Mouse (Mus musculus) erythroblast, embryonic 14.5 days (primary cell): Measurements from ENCODE around the gene Itpkc. TPM values are rescaled to one million over a fixed set of nuclear protein-coding genes. Genes with fewer than 3 reads are reported as not detected.

Source experiments
- H3K27me3 ChIP-seq: 2 replicates; pipeline ENCODE4 v1.6.1; 2012; ENCODE audit warnings: inconsistent platforms; ENCODE audit not compliant: control insufficient read depth
- H3K36me3 ChIP-seq: 2 replicates; pipeline ENCODE4 v1.6.1; 2012; ENCODE audit warnings: mild to moderate bottlenecking, inconsistent platforms; ENCODE audit not compliant: control insufficient read depth
- H3K4me1 ChIP-seq: 2 replicates; pipeline ENCODE4 v1.6.1; 2012; ENCODE audit warnings: inconsistent platforms; ENCODE audit not compliant: control insufficient read depth
- H3K4me3 ChIP-seq: replicated peaks from 2 replicates; pipeline ENCODE3; 2012; ENCODE audit warnings: moderate library complexity, mild to moderate bottlenecking, inconsistent platforms
- H3K9me3 ChIP-seq: 2 replicates; pipeline ENCODE4 v1.6.1; 2012; ENCODE audit warnings: low read length, inconsistent platforms, mixed read lengths; ENCODE audit not compliant: control insufficient read depth
- GATA1 ChIP-seq: IDR thresholded peaks from 2 replicates; pipeline ENCODE4 v1.6.1; 2012; ENCODE audit warnings: low read length, inconsistent platforms, mixed read lengths
- TAL1 ChIP-seq: IDR thresholded peaks from 3 replicates; pipeline ENCODE4 v1.6.1; 2012; ENCODE audit warnings: low read length, inconsistent platforms, mixed read lengths
- polyA plus RNA-seq: library from polyadenylated mRNA; stranded (reverse); fragments of >175 nt; gene quantifications from 2 replicates; pipeline ENCODE4 v1.2.3, GENCODE M21; 2012

Itpkc gene
- polyA plus RNA-seq, 1 experiment, result 0.12 TPM

DNA sequence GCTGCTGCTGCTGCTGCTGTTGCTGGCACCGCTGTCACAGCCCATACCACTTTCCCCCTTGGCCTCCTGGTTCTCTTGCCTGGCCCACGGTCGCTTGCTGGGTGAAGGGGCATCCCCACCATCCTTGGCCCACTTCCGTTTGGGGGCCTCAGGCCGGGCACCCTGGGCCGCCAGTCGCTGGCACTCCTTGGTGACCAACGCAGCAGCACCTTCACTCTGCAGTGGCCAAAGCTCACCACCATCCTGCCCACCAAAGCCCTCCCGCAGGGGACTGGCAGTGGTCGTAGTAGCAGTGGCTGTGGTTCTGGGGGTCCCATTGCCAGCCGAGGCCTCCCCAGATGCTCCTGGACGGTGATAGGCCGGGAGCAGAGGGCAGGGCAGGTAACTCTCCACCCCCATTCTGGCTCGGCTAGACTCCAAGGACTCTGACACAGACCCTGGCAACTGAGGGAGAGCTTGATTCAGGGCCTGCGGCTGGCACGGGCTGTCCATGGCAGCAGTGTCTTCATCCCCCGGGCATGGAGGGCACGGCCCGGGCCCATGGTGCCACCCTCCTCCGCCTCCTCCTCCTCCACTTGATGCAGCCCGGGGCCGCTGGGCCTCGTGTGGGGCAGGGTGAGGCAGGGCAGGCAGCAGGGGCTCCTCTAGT lies 63.3 kb downstream of the Itpkc start:
- Histone ChIP-seq H3K4me1 (peaks cover 68% of the 10 kb centered on the region), H3K4me3 (peak overlapping the region; percentile 86), H3K9me3 (no peaks in the 10 kb centered on the region), H3K36me3 (peaks cover 51% of the 10 kb centered on the region), H3K27me3 (no peaks in the 10 kb centered on the region)
- TF ChIP-seq TAL1, result no peak
- TF ChIP-seq GATA1, result no peak

DNA sequence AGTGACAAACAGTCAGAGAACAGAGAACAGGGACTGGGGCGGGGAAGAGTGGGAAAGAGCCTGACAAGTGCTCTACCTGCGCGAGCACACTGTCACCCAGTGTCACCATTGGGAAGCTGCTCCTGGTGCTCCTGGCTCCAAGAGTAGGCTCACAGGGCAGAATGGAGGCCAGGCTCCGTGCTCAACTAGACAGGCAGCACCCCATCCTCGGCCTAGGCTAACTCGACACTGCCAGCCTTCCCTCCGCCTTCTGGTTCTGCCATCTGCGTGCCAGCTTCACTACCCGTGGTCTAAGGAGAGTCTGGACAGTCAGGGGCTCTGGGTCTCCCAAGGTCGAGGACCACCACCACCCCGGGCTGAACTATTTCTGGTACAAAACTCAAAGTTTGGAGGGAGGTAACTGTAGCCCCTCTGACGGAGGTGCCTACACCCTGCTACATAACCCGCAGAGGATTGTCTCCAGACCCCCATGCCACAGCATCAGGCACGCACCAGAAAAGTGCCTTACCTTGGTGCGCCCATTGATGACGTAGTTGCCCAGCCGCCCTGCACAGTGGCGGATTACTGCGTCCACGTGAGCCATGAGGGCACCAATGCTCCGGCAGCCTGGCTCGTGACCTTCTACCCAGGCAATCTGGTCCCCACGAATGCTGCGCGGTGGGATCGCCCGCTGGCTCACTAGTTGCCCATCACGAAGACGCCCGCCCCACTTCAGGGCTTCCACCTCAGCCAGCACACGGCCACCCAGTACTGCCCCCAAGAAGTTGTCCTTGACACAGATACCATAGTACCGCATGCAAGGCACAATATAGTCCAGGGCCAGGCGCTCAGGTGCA lies 64.1 kb downstream of the Itpkc start:
- H3K4me1 ChIP-seq, result peaks cover 71% of the 10 kb centered on the region
- TF ChIP-seq TAL1, result no peak
- no peak for TF ChIP-seq GATA1
- no peak overlapping the region for H3K4me3 ChIP-seq
- H3K9me3 ChIP-seq, result no peaks in the 10 kb centered on the region
- no peaks in the 10 kb centered on the region for H3K27me3 ChIP-seq
- H3K36me3 ChIP-seq, result peaks cover 59% of the 10 kb centered on the region

DNA sequence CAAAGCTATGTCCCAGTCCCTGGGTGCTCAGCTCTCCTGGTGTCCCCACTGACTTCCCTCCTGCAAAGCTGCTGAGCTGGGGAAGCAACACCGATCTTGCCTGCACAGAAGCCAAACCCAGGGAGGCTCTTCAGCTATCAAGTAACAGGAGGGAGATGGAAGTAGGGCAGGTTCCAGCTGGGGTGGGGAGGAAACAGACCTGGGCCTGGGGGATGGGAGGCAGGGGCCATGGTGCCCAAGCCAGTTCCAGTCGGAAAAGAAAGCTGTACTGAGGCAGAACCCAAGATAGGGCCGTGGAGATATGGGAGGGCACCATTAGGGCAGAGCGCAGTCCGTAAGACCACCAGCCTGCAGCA lies 65.0 kb downstream of the Itpkc start:
- no peak overlapping the region for H3K4me3 ChIP-seq
- H3K36me3 ChIP-seq, result peaks cover 67% of the 10 kb centered on the region
- H3K4me1 ChIP-seq, result peaks cover 70% of the 10 kb centered on the region
- TF ChIP-seq GATA1 (no peak), TAL1 (no peak)
- H3K9me3 ChIP-seq, result no peaks in the 10 kb centered on the region
- no peaks in the 10 kb centered on the region for H3K27me3 ChIP-seq

DNA sequence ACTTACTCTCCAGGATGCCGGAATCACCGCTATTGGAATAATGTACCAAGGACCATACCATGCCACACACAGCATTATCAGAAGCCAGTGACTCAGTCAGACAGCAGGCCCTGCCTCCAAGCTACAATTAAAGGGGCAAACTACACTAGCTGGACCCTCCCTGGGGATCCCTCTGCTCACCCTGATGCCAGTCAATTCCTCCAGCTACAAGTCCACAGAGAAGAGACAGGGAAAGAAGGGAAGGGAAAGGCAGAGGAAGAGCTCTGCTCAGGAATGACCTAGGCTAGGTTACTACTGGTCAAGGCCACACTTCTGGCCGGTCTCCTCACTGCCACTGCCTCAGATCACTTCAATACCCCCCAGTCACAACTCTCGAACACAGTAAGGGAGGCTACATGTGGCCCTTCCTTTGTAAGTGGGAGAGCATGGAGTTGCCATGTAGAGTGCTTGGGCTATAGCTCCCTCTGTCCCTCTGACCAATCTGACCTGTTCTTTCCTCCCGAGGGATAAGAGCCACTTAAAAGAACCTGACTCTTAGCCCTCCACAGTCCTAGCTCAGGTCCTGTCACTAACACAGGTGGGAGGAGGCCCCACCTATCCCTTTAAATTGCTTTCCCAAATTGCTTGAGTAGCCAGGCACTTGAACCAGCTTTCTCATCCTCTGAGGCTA lies 65.5 kb downstream of the Itpkc start:
- Histone ChIP-seq H3K36me3 (peaks cover 71% of the 10 kb centered on the region), H3K4me1 (peaks cover 65% of the 10 kb centered on the region), H3K4me3 (no peak overlapping the region), H3K27me3 (no peaks in the 10 kb centered on the region), H3K9me3 (no peaks in the 10 kb centered on the region)
- no peak for TF ChIP-seq GATA1
- no peak for TF ChIP-seq TAL1

DNA sequence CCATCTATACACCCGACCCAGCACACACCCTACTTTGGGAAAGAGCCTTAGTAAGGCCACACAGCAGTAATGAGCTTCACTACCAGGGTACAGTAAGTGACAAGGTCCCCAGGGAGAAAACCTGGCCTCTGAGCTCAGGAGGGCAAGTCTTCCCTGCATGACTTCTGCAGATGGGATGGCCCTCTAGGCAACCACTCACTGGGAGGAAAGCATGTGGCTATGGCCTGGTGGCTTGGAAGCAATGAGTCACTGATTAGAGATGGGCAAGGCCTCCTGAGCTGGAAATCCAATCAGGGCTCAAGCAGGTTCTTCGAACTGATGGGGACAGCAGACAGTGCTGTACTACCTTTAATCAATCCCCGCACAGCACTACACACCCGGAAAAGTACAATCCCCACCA lies 66.7 kb downstream of the Itpkc start:
- no peaks in the 10 kb centered on the region for H3K27me3 ChIP-seq
- H3K9me3 ChIP-seq, result no peaks in the 10 kb centered on the region
- peaks cover 53% of the 10 kb centered on the region for H3K4me1 ChIP-seq
- peaks cover 79% of the 10 kb centered on the region for H3K36me3 ChIP-seq
- H3K4me3 ChIP-seq, result no peak overlapping the region
- TF ChIP-seq GATA1, result no peak
- TF ChIP-seq TAL1, result no peak

DNA sequence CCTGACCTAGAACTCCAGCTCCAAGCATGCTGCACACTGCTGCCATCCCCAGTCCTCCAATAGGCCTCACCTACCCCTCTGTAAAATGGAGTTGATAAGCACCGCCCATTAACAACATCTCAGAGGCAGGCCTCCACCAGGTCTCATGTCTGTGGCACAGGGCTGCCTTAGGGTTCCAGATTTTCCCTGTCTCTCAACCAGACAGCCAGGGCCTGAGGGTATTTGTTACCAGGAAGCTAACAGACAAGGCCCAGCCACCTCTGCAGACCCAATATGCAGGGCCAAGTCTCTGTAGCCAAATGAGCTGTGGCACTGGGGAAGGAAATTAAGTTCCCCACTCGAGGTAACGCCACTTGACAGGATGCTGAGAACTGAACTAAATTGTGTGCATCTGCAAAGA lies 67.5 kb downstream of the Itpkc start:
- Histone ChIP-seq H3K4me1 (peaks cover 50% of the 10 kb centered on the region), H3K27me3 (no peaks in the 10 kb centered on the region), H3K4me3 (no peak overlapping the region), H3K36me3 (peaks cover 79% of the 10 kb centered on the region), H3K9me3 (no peaks in the 10 kb centered on the region)
- TF ChIP-seq GATA1 (no peak), TAL1 (no peak)

DNA sequence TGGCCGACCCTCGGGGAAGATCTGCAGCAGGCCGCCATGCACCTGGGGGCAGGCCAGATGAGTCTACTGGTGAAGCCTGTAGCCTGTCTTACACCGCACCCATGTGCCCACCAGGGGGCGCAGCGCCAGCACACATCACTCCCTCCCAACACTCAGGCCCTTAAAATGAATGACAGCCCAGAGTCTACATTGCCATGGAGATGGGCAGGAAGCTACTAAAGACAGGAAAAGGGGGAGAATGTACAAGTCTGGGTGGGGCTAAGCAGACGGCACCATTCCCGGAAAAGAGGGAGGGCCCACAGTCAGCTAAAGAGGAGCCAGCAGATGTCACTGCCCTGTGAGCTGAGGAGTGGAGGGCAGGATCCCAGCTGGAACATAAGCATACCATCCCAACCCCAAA lies 68.6 kb downstream of the Itpkc start:
- Histone ChIP-seq H3K4me1 (peaks cover 39% of the 10 kb centered on the region), H3K36me3 (peaks cover 73% of the 10 kb centered on the region), H3K27me3 (no peaks in the 10 kb centered on the region), H3K9me3 (no peaks in the 10 kb centered on the region), H3K4me3 (no peak overlapping the region)
- TF ChIP-seq TAL1, result no peak
- no peak for TF ChIP-seq GATA1

DNA sequence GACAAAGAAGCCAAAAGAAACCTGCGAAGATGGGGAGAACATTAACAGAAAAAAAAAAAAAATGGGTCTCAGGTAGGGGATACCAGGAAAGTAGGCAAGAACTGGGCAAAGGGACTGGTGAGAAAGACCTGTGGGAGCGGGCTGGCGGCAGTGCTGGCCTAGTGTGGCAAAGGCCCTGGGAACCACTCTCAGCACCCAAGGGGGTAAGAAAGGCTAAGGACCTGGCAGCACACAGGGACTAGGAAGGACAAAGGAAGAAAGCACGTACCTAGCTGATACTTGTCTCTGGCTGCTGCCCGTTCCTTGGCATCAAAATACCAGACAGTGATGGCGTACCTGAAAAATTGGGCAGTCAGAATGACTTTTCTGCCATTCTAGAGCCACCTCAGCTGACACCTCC lies 69.2 kb downstream of the Itpkc start:
- H3K9me3 ChIP-seq, result no peaks in the 10 kb centered on the region

DNA sequence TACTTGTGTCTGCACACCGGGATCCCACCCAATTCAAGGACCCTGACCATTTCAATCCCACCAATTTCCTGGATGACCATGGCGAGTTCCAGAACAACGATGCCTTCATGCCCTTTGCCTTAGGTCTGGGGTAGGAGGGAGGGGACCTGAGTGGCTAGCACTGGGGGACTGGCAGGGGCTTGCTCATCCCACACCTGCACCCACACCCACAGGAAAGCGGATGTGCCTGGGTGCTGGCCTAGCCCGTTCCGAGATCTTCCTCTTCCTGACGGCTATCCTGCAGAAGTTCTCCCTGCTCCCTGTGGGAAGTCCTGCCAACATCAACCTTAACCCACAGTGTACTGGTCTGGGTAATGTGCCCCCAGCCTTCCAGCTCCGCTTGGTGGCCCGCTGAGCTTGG lies 70.3 kb downstream of the Itpkc start:
- Histone ChIP-seq H3K4me1 (peaks cover 27% of the 10 kb centered on the region), H3K4me3 (no peak overlapping the region), H3K27me3 (no peaks in the 10 kb centered on the region), H3K9me3 (no peaks in the 10 kb centered on the region), H3K36me3 (peaks cover 58% of the 10 kb centered on the region)
- TF ChIP-seq TAL1 (no peak), GATA1 (no peak)

More for the DNA sequence above, 69.2 kb downstream of the Itpkc start:
- H3K27me3 ChIP-seq, result no peaks in the 10 kb centered on the region
- no peak overlapping the region for H3K4me3 ChIP-seq
- H3K4me1 ChIP-seq, result peaks cover 34% of the 10 kb centered on the region
- TF ChIP-seq TAL1 (no peak), GATA1 (no peak)
- peaks cover 67% of the 10 kb centered on the region for H3K36me3 ChIP-seq

Other genes starting within 250 kb of the Itpkc start
- gene Cyp2a12, start 199.6 kb downstream of the Itpkc start, polyA plus RNA-seq, result not detected in 2 replicates
- gene Cyp2f2, start 108.8 kb downstream of the Itpkc start, polyA plus RNA-seq, result not detected in 2 replicates
- gene Cyp2t4, start 74.9 kb downstream of the Itpkc start, polyA plus RNA-seq, result not detected in 2 replicates
- 4.2 and 5.2 TPM in 2 replicates for gene Egln2, start 61.9 kb downstream of the Itpkc start, polyA plus RNA-seq
- 12.0 and 13.5 TPM in 2 replicates for gene Rab4b, start 49.8 kb downstream of the Itpkc start, polyA plus RNA-seq
- gene Gm21983, start 47.6 kb downstream of the Itpkc start, polyA plus RNA-seq, result 0.07 TPM in 1 of 2 replicates, not detected in the other
- not detected in 2 replicates for gene Mia, start 47.5 kb downstream of the Itpkc start, polyA plus RNA-seq
- gene BC024978, start 32.9 kb downstream of the Itpkc start, polyA plus RNA-seq, result 0.16 and 0.19 TPM in 2 replicates
- 33.0 and 34.3 TPM in 2 replicates for gene Snrpa, start 32.4 kb downstream of the Itpkc start, polyA plus RNA-seq
- gene Coq8b, start 4.4 kb upstream of the Itpkc start, polyA plus RNA-seq, result 2.7 and 2.8 TPM in 2 replicates
- 0.09 and 0.19 TPM in 2 replicates for gene Numbl, start 29.8 kb upstream of the Itpkc start, polyA plus RNA-seq
- gene Ltbp4, start 109.0 kb upstream of the Itpkc start, polyA plus RNA-seq, result 0.01 and 0.03 TPM in 2 replicates
- 13.0 and 15.9 TPM in 2 replicates for gene Shkbp1, start 127.4 kb upstream of the Itpkc start, polyA plus RNA-seq
- not detected in 2 replicates for gene Gm20479, start 128.8 kb upstream of the Itpkc start, polyA plus RNA-seq
- gene Sptbn4, start 219.0 kb upstream of the Itpkc start, polyA plus RNA-seq, result 0.01 and 0.02 TPM in 2 replicates
- gene Blvrb, start 219.3 kb upstream of the Itpkc start, polyA plus RNA-seq, result 842 and 917 TPM in 2 replicates
- 9.6 and 9.9 TPM in 2 replicates for gene Sertad3, start 245.1 kb upstream of the Itpkc start, polyA plus RNA-seq